8 mouse cellular contexts compared by ENCODE assay signal in genomic region chr10:87094249-87094648, GRCm38 (mm10). TPM values are rescaled to one million over a fixed set of nuclear protein-coding genes. Genes with fewer than 3 reads are reported as not detected.
DNase-seq lines count a peak whose midpoint lies in the region; ATAC-seq and TF ChIP-seq lines count a peak whose summit lies in the region.

No protein-coding gene starts in this region.

- no peak overlapping the region for H3K4me3 ChIP-seq in intestine, postnatal 0 days (ENCODE audit: low read depth, low read length)
- H3K4me3 ChIP-seq in intestine, embryonic 16.5 days (ENCODE audit: low read length) = no peak overlapping the region
- H3K4me3 ChIP-seq in forebrain, embryonic 14.5 days (ENCODE audit: low read depth, low read length) = no peak overlapping the region
- no peak overlapping the region for H3K4me3 ChIP-seq in midbrain, embryonic 13.5 days (replicated peaks)
- H3K4me3 ChIP-seq in heart, embryonic 12.5 days = no peak overlapping the region

- H3K4me1 ChIP-seq in intestine, postnatal 0 days (replicated peaks; ENCODE audit: control insufficient read depth, insufficient read depth, low read length) = no peaks in the 10 kb centered on the region
- no peaks in the 10 kb centered on the region for H3K4me1 ChIP-seq in intestine, embryonic 16.5 days (ENCODE audit: control insufficient read depth, insufficient read depth, low read length)
- H3K4me1 ChIP-seq in forebrain, embryonic 14.5 days (ENCODE audit: control insufficient read depth, insufficient read depth, low read length) = no peaks in the 10 kb centered on the region
- peaks cover 9% of the 10 kb centered on the region for H3K4me1 ChIP-seq in midbrain, embryonic 13.5 days (replicated peaks)
- H3K4me1 ChIP-seq in heart, embryonic 12.5 days (replicated peaks) = no peaks in the 10 kb centered on the region

- H3K36me3 ChIP-seq in intestine, postnatal 0 days (ENCODE audit: control insufficient read depth, insufficient read depth) = no peaks in the 10 kb centered on the region
- H3K36me3 ChIP-seq in intestine, embryonic 16.5 days (ENCODE audit: control insufficient read depth, insufficient read depth, low read length) = no peaks in the 10 kb centered on the region
- no peaks in the 10 kb centered on the region for H3K36me3 ChIP-seq in forebrain, embryonic 14.5 days (ENCODE audit: control insufficient read depth, insufficient read depth, low read length)
- no peaks in the 10 kb centered on the region for H3K36me3 ChIP-seq in midbrain, embryonic 13.5 days
- H3K36me3 ChIP-seq in heart, embryonic 12.5 days = no peaks in the 10 kb centered on the region

- DNase-seq in urinary bladder, postnatal 14 days (ENCODE audit: low spot score) = peak; percentile 4
- DNase-seq in urinary bladder, postnatal 10 days (ENCODE audit: low spot score) = no peak
- DNase-seq in forebrain, embryonic 14.5 days (ENCODE audit: low spot score) = peak; percentile 62
- DNase-seq in thymus, postnatal 4 days = peak; percentile 56

- peak; percentile 58 for TF ChIP-seq CTCF in intestine, postnatal 0 days (IDR thresholded peaks at IDR 0.05; ENCODE audit: low read depth)

- no peak overlapping the region for H3K4me2 ChIP-seq in intestine, postnatal 0 days (replicated peaks; ENCODE audit: low read depth)
- H3K4me2 ChIP-seq in intestine, embryonic 16.5 days (ENCODE audit: low read depth, low read length) = no peak overlapping the region
- no peak overlapping the region for H3K4me2 ChIP-seq in forebrain, embryonic 14.5 days (ENCODE audit: low read length)
- H3K4me2 ChIP-seq in midbrain, embryonic 13.5 days (replicated peaks) = no peak overlapping the region
- no peak overlapping the region for H3K4me2 ChIP-seq in heart, embryonic 12.5 days

- no peak overlapping the region for H3K27ac ChIP-seq in intestine, postnatal 0 days (ENCODE audit: low read depth, low read length)
- no peak overlapping the region for H3K27ac ChIP-seq in intestine, embryonic 16.5 days (ENCODE audit: low read length)
- H3K27ac ChIP-seq in forebrain, embryonic 14.5 days (ENCODE audit: low read depth, low read length) = no peak overlapping the region
- H3K27ac ChIP-seq in midbrain, embryonic 13.5 days = no peak overlapping the region
- H3K27ac ChIP-seq in heart, embryonic 12.5 days (ENCODE audit: poor library complexity, severe bottlenecking) = no peak overlapping the region

- H3K9ac ChIP-seq in intestine, postnatal 0 days (ENCODE audit: low read depth, low read length) = no peak overlapping the region
- H3K9ac ChIP-seq in intestine, embryonic 16.5 days (ENCODE audit: low read depth, low read length) = no peak overlapping the region
- no peak overlapping the region for H3K9ac ChIP-seq in forebrain, embryonic 14.5 days (ENCODE audit: low read length)
- H3K9ac ChIP-seq in midbrain, embryonic 13.5 days (replicated peaks) = no peak overlapping the region
- H3K9ac ChIP-seq in heart, embryonic 12.5 days = no peak overlapping the region

- no peaks in the 10 kb centered on the region for H3K27me3 ChIP-seq in intestine, postnatal 0 days (replicated peaks; ENCODE audit: control insufficient read depth, insufficient read depth, low read length)
- no peaks in the 10 kb centered on the region for H3K27me3 ChIP-seq in intestine, embryonic 16.5 days (replicated peaks; ENCODE audit: control insufficient read depth, insufficient read depth, low read length)
- H3K27me3 ChIP-seq in forebrain, embryonic 14.5 days (replicated peaks; ENCODE audit: control insufficient read depth, insufficient read depth, low read length) = no peaks in the 10 kb centered on the region
- peaks cover 11% of the 10 kb centered on the region; the same call in 1 of the 2 replicates for H3K27me3 ChIP-seq in midbrain, embryonic 13.5 days
- no peaks in the 10 kb centered on the region for H3K27me3 ChIP-seq in heart, embryonic 12.5 days (replicated peaks)

- H3K9me3 ChIP-seq in intestine, postnatal 0 days (ENCODE audit: control insufficient read depth) = no peaks in the 10 kb centered on the region
- no peaks in the 10 kb centered on the region for H3K9me3 ChIP-seq in intestine, embryonic 16.5 days (ENCODE audit: control insufficient read depth, low read length)
- no peaks in the 10 kb centered on the region for H3K9me3 ChIP-seq in forebrain, embryonic 14.5 days (replicated peaks; ENCODE audit: control insufficient read depth, low read length)
- H3K9me3 ChIP-seq in midbrain, embryonic 13.5 days = no peaks in the 10 kb centered on the region
- no peaks in the 10 kb centered on the region for H3K9me3 ChIP-seq in heart, embryonic 12.5 days (replicated peaks)

- no peak for ATAC-seq in intestine, postnatal 0 days
- ATAC-seq in intestine, embryonic 16.5 days = no peak
- ATAC-seq in forebrain, embryonic 14.5 days = peak; percentile 60
- 0 out of 2 replicates have a peak, but pooled peaks have one; percentile 45 for ATAC-seq in midbrain, embryonic 13.5 days
- no peak for ATAC-seq in heart, embryonic 12.5 days (ENCODE audit: insufficient number of reproducible peaks, low FRiP score)

RNA-seq across cellular contexts. Expression of gene 1700113H08Rik, which starts 36.4 kb away (rescaled TPM):
- 0.20 and 0.22 TPM in 2 replicates for polyA plus RNA-seq in intestine, postnatal 0 days (2015; fragmentation: Nextera tagmentation; extraction: Ambion mirVana)
- polyA plus RNA-seq in intestine, embryonic 16.5 days (2015; fragmentation: Nextera tagmentation; extraction: Ambion mirVana) = 0.10 TPM in 1 of 2 replicates, not detected in the other
- not detected in 2 replicates for polyA plus RNA-seq in forebrain, embryonic 14.5 days (2014; fragmentation: Nextera tagmentation; extraction: Ambion mirVana)
- 0.28 and 0.62 TPM in 2 replicates for polyA plus RNA-seq in midbrain, embryonic 13.5 days (2015; fragmentation: Nextera tagmentation; extraction: Ambion mirVana)
- polyA plus RNA-seq in heart, embryonic 12.5 days (2016; fragmentation: Nextera tagmentation; extraction: Ambion mirVana) = not detected in 2 replicates

Comparison
In these comparisons a context has a peak if more than half of its experiments do, and no peak if none do; other contexts are left out.
1. ATAC-seq: peak in forebrain, embryonic 14.5 days (single experiment) and midbrain, embryonic 13.5 days (single experiment); none in intestine, postnatal 0 days (single experiment), intestine, embryonic 16.5 days (single experiment) and heart, embryonic 12.5 days (single experiment).